Mouse (Mus musculus) embryonic facial prominence, embryonic 13.5 days (tissue): ENCODE measurements around the gene Vps54. TPM values are rescaled to one million over a fixed set of nuclear protein-coding genes. Genes with fewer than 3 reads are reported as not detected.
"Not testable (repeated sequence)": the region's sequence is repeated elsewhere in the genome, so short reads cannot be mapped to it uniquely, and the experiment has no call there.

Experiments used
- ATAC-seq: fragments of 200-750 bp; cut with Nextera tagmentation; 2 replicates; pipeline ENCODE4 v1.8.0; 2017; ENCODE audit warnings: low read depth; ENCODE audit not compliant: insufficient number of reproducible peaks, insufficient read depth, low FRiP score, low TSS enrichment
- H3K27ac ChIP-seq: fragments of 300-500 bp; sonication (generic); 2 replicates; pipeline ENCODE4 v1.5.1; 2015; ENCODE audit warnings: moderate library complexity, mild to moderate bottlenecking, inconsistent platforms
- H3K27me3 ChIP-seq: fragments of 300-500 bp; sonication (generic); 2 replicates; pipeline ENCODE4 v1.6.1; 2015; ENCODE audit warnings: mild to moderate bottlenecking, inconsistent platforms
- H3K36me3 ChIP-seq: fragments of 300-500 bp; sonication (generic); 2 replicates; pipeline ENCODE4 v1.6.1; 2015; ENCODE audit warnings: mild to moderate bottlenecking, inconsistent platforms
- H3K4me1 ChIP-seq: fragments of 300-500 bp; sonication (generic); 2 replicates; pipeline ENCODE4 v1.6.1; 2015; ENCODE audit warnings: inconsistent platforms
- H3K4me2 ChIP-seq: fragments of 300-500 bp; sonication (generic); 2 replicates; pipeline ENCODE4 v1.6.1; 2015; ENCODE audit warnings: moderate library complexity, mild to moderate bottlenecking, inconsistent platforms
- H3K4me3 ChIP-seq: fragments of 300-500 bp; sonication (generic); 2 replicates; pipeline ENCODE4 v1.5.1; 2015; ENCODE audit warnings: mild to moderate bottlenecking, inconsistent platforms
- H3K9ac ChIP-seq: fragments of 300-500 bp; sonication (generic); 2 replicates; pipeline ENCODE4 v1.6.1; 2015; ENCODE audit warnings: mild to moderate bottlenecking, inconsistent platforms
- H3K9me3 ChIP-seq: fragments of 300-500 bp; sonication (generic); 2 replicates; pipeline ENCODE4 v1.6.1; 2016; ENCODE audit warnings: inconsistent platforms
- WGBS: fragments of 180-500 bp; shearing (Covaris S2); methylation state at CpG from one replicate; pipeline ENCODE4 v1.1.7; 2015; ENCODE audit warnings: mixed read lengths; 5-methylcytosine and 5-hydroxymethylcytosine counted together
- polyA plus RNA-seq: library from polyadenylated mRNA; unstranded; fragments of >200 nt; fragmentation: Nextera tagmentation; extraction: Ambion mirVana; gene quantifications from 2 replicates; pipeline ENCODE4 v1.2.1, GENCODE M21; 2015

Gene Vps54
- polyA plus RNA-seq = 13.7 and 14.9 TPM in 2 replicates

- Histone ChIP-seq H3K27me3 (no peaks in the 10 kb centered on the region), H3K9ac (peak within 1 kb of the TSS; percentile 99), H3K4me1 (peaks cover 11% of the 10 kb centered on the region), H3K27ac (peak within 1 kb of the TSS; percentile 97), H3K4me2 (peak within 1 kb of the TSS; percentile 70), H3K36me3 (no peaks in the 10 kb centered on the region), H3K4me3 (peak within 1 kb of the TSS; percentile 94), H3K9me3 (no peaks in the 10 kb centered on the region)
- peak; percentile 73 for ATAC-seq
- under 1% methylated on average over 62 of the region's 84 CpGs for WGBS
These were observed at the start of gene Vps54 for GRCm38 (mm10) chr11:21239021-21239661. Vps54 (plus strand) TSS chr11:21239281.

GRCm38 (mm10) chr11:21191821-21192220, 47.3 kb upstream of the Vps54 start:
- H3K27ac ChIP-seq, H3K36me3 ChIP-seq, H3K9me3 ChIP-seq, H3K4me3 ChIP-seq, H3K4me2 ChIP-seq, H3K27me3 ChIP-seq, H3K9ac ChIP-seq, ATAC-seq, H3K4me1 ChIP-seq: not testable (repeated sequence)
- 78% methylated on average over 8 of the region's 8 CpGs for WGBS

DNA sequence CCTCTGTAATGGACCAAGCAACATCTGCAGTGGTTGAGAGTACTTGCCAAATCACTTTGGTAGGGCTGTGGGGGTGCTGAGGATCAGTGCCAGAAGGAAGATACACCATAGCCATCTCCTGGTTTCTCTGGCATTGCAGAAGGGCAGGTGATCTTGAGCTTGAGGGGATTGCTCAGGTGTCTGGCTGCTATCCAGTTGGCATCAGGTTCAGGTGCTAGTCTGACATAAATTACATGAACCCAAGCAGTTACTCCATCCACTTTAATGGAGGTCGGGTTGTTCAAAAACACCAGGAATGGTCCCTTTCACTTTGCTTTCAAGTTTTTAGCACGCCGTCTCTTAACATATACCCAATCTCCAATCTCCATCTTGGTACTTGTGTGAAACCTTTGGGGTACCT, 44.2 kb upstream of the Vps54 start:
- Histone ChIP-seq H3K27me3 (no peaks in the 10 kb centered on the region), H3K27ac (no peak overlapping the region), H3K36me3 (no peaks in the 10 kb centered on the region), H3K9ac (no peak overlapping the region), H3K9me3 (no peaks in the 10 kb centered on the region), H3K4me3 (no peak overlapping the region), H3K4me2 (no peak overlapping the region), H3K4me1 (no peaks in the 10 kb centered on the region)
- 90% methylated on average over 3 of the region's 3 CpGs for WGBS
- no peak for ATAC-seq

DNA sequence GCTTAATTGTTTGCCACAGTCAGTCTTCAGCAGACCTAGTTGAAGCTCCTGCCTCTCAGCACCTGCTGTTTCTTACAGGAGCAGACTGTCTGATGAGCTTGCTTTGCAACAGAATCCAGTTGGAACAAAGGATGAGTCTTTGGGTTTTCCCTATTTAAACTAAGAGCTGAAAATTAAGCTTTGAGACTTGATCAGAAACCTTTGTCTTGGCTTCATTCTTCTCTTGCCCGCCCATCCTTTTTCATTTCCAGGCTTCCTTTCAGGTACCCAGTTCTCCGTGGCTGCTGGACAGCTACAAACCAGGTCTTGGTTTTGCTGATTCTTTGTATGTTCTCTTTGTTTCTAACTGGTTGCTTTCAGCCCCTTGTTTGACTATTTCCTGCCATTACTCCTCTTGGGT, 30.0 kb upstream of the Vps54 start:
- H3K9me3 ChIP-seq = no peaks in the 10 kb centered on the region
- no peaks in the 10 kb centered on the region for H3K27me3 ChIP-seq
- no peak overlapping the region for H3K4me2 ChIP-seq
- no peaks in the 10 kb centered on the region for H3K4me1 ChIP-seq
- H3K36me3 ChIP-seq = no peaks in the 10 kb centered on the region
- H3K9ac ChIP-seq = no peak overlapping the region
- no peak overlapping the region for H3K27ac ChIP-seq
- ATAC-seq = no peak
- H3K4me3 ChIP-seq = no peak overlapping the region
- 72% methylated on average over 2 of the region's 2 CpGs for WGBS

GRCm38 (mm10) chr11:21209701-21210100, 29.4 kb upstream of the Vps54 start:
- ATAC-seq, H3K4me3 ChIP-seq: not testable (repeated sequence)
- WGBS = 92% methylated on average over 9 of the region's 9 CpGs

DNA sequence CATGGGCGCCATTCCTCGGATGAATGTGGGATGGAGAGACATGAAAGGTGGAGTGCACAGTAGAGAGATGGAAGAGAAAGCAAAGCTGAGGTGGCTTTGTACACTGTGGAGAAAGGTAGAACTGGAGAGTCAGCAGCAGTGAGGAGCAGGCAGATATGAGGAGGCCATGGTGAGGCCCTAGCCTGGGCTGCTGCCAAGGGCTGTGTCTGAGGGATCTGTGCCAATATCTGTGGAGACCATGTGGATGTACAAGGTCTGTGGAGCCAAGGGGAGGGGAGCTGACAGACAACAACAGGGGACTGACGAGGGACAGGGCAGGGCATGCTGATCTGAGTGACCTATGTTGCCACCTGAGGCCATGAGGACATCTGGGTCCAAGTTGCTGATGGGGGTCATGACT, 21.7 kb upstream of the Vps54 start:
- Histone ChIP-seq H3K27me3 (no peaks in the 10 kb centered on the region), H3K27ac (no peak overlapping the region), H3K9me3 (no peaks in the 10 kb centered on the region), H3K4me2 (no peak overlapping the region), H3K4me1 (no peaks in the 10 kb centered on the region), H3K4me3 (no peak overlapping the region), H3K9ac (no peak overlapping the region), H3K36me3 (no peaks in the 10 kb centered on the region)
- WGBS = 81% methylated on average over 3 of the region's 3 CpGs
- peak; percentile 37; the same call in 1 of the 2 replicates for ATAC-seq

More at GRCm38 (mm10) chr11:21209701-21210100, 29.4 kb upstream of the Vps54 start:
- H3K4me2 ChIP-seq, H3K9ac ChIP-seq, H3K4me1 ChIP-seq, H3K27ac ChIP-seq, H3K27me3 ChIP-seq, H3K36me3 ChIP-seq, H3K9me3 ChIP-seq: not testable (repeated sequence)

GRCm38 (mm10) chr11:21219281-21219680, 19.8 kb upstream of the Vps54 start:
- Histone ChIP-seq H3K27ac (no peak overlapping the region), H3K36me3 (no peaks in the 10 kb centered on the region), H3K4me3 (no peak overlapping the region), H3K27me3 (no peaks in the 10 kb centered on the region), H3K4me2 (no peak overlapping the region), H3K4me1 (no peaks in the 10 kb centered on the region), H3K9me3 (no peaks in the 10 kb centered on the region), H3K9ac (no peak overlapping the region)
- no peak for ATAC-seq
- 76% methylated on average over 2 of the region's 2 CpGs for WGBS

DNA sequence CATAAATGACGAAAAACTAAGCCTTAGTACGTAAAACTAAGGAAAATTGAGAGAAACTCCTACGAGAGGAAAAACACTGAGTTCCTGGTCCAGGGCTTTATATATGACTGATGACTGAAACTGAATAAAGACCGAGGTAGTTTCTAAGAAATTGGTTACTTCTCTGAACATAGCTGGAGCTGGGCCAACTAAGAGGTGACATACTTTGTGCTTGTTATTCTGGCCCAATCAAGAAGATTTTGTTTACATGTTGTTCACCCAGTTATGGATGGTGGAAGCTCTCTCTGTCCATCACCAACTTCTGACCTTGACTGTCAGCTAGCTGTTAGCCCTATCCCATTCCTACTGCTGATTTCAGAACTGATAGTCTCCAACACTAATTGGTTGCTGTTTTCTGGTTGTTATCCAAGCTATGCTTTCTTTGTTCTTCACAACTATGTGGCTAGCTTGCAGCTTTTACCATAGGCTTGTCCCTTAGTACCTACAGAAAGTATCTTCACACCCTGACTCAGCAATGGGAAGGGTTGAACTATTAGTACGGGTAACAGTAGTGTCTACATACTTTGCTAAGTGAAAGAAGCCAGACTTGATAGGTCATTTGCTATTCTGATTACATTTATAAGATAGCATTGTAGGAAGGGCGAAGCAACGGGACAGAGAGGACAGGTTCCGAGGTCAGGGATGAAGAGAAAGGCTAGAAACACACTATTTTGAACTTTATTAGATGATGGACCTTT, 19.1 kb upstream of the Vps54 start:
- no peaks in the 10 kb centered on the region for H3K4me1 ChIP-seq
- H3K27me3 ChIP-seq = no peaks in the 10 kb centered on the region
- no peak overlapping the region for H3K4me3 ChIP-seq
- H3K4me2 ChIP-seq = no peak overlapping the region
- no peaks in the 10 kb centered on the region for H3K36me3 ChIP-seq
- WGBS = 86% methylated on average over 8 of the region's 8 CpGs
- H3K9ac ChIP-seq = no peak overlapping the region
- no peaks in the 10 kb centered on the region for H3K9me3 ChIP-seq
- H3K27ac ChIP-seq = no peak overlapping the region
- no peak for ATAC-seq

- no peak overlapping the region for H3K27ac ChIP-seq
- H3K4me2 ChIP-seq = no peak overlapping the region
- H3K36me3 ChIP-seq = no peaks in the 10 kb centered on the region
- H3K9ac ChIP-seq = no peak overlapping the region
- 64% methylated on average over 2 of the region's 2 CpGs for WGBS
- H3K4me1 ChIP-seq = no peaks in the 10 kb centered on the region
- H3K9me3 ChIP-seq = no peaks in the 10 kb centered on the region
- ATAC-seq = no peak
- H3K27me3 ChIP-seq = no peaks in the 10 kb centered on the region
- H3K4me3 ChIP-seq = no peak overlapping the region
These were observed 18.3 kb upstream of the Vps54 start for GRCm38 (mm10) chr11:21220754-21221153.

DNA sequence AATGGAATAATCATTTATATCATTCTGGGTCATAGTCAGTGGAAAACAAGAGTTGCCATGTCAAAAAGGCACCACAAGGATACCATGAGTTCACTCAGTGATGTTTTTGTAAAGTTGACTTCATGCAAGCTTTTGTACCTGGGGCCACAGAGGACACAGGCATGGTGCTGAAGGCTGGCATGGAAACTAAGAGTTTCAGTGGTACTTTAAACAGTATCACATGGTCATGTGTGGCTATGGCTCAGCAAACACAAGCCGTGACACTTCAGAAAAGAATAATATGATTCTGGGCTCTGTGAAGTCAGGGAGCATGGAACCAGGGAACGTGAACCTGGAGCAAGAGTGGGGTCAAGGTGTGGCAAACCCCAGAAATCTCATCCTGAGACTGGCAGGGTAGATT, 17.7 kb upstream of the Vps54 start:
- Histone ChIP-seq H3K9me3 (no peaks in the 10 kb centered on the region), H3K36me3 (no peaks in the 10 kb centered on the region), H3K27me3 (no peaks in the 10 kb centered on the region), H3K4me3 (no peak overlapping the region), H3K4me2 (no peak overlapping the region), H3K4me1 (no peaks in the 10 kb centered on the region), H3K9ac (no peak overlapping the region), H3K27ac (no peak overlapping the region)
- ATAC-seq = no peak
- 85% methylated on average over 2 of the region's 2 CpGs for WGBS

- no peaks in the 10 kb centered on the region for H3K36me3 ChIP-seq
- 77% methylated on average over 4 of the region's 4 CpGs for WGBS
- no peaks in the 10 kb centered on the region for H3K4me1 ChIP-seq
- H3K27ac ChIP-seq = no peak overlapping the region
- H3K27me3 ChIP-seq = no peaks in the 10 kb centered on the region
- H3K9me3 ChIP-seq = no peaks in the 10 kb centered on the region
- no peak overlapping the region for H3K4me3 ChIP-seq
- ATAC-seq = no peak
- H3K4me2 ChIP-seq = no peak overlapping the region
- H3K9ac ChIP-seq = no peak overlapping the region
These were observed 16.4 kb upstream of the Vps54 start for GRCm38 (mm10) chr11:21222606-21223207.

DNA sequence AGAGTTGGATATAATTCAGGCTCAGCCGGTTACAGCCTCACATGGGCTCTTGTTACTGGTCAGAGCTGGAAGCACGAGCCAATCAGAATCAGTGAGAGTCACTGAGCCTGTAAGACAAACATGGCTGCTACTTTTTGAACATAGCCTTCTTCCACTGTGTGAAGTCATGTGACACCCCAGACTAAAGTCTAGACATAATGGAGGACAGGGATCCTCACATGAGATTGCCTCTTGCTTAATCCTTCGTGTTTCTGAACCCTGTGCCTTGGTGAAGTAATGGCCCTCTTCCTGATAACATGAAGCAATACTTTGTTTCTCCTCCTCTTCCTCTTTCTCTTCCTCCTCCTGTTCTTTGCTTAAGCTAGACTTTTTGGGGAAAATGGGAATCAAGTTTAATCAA, 15.5 kb upstream of the Vps54 start:
- no peak for ATAC-seq

More for the DNA sequence above, 15.5 kb upstream of the Vps54 start:
- Histone ChIP-seq H3K9ac (no peak overlapping the region), H3K4me2 (no peak overlapping the region), H3K27ac (no peak overlapping the region), H3K4me3 (no peak overlapping the region), H3K4me1 (no peaks in the 10 kb centered on the region), H3K9me3 (no peaks in the 10 kb centered on the region), H3K27me3 (no peaks in the 10 kb centered on the region), H3K36me3 (no peaks in the 10 kb centered on the region)
- 89% methylated on average over 3 of the region's 3 CpGs for whole genome bisulfite sequencing
